Mouse (Mus musculus): ENCODE measurements at regions not wholly inside any gene's neighbourhood (a gene's known extent, or its start where the extent isn't known, plus 50 kb on each side); places are given as distances from the start of the nearest gene placed in this dataset.

- H3K4me3 ChIP-seq (ENCODE audit: control insufficient read depth in 1 of 2, insufficient read depth in 1 of 2, low read depth in 2 of 2, low read length in 2 of 2), result no peak overlapping the region
- TF ChIP-seq GATA1 (IDR thresholded peaks at IDR 0.05; ENCODE audit: low read depth, low read length) (no peak), RAD21 (IDR thresholded peaks at IDR 0.05; ENCODE audit: low read depth, low read length) (no peak), JUND (IDR thresholded peaks at IDR 0.05; ENCODE audit: low read depth, low read length) (no peak), MAX (IDR thresholded peaks at IDR 0.05; ENCODE audit: low read length) (no peak), ETS1 (IDR thresholded peaks at IDR 0.05; ENCODE audit: low read depth, low read length) (no peak)
- no peak for DNase-seq (ENCODE audit: low read depth, low spot score)
- H3K79me2 ChIP-seq (ENCODE audit: control insufficient read depth, insufficient read depth, low read length, poor library complexity), result no peaks in the 10 kb centered on the region
- no peaks in the 10 kb centered on the region for H3K4me1 ChIP-seq (ENCODE audit: control insufficient read depth in 1 of 2, insufficient read depth in 2 of 2, low read length in 2 of 2)
- H3K27ac ChIP-seq (ENCODE audit: control insufficient read depth, low read depth, low read length), result no peak overlapping the region
- no peaks in the 10 kb centered on the region for H3K9me3 ChIP-seq (replicated peaks; ENCODE audit: insufficient read depth, low read length)
- H3K36me3 ChIP-seq (ENCODE audit: control insufficient read depth in 1 of 2, insufficient read depth in 2 of 2, low read length in 2 of 2), result no peaks in the 10 kb centered on the region
- no peaks in the 10 kb centered on the region; a peak in 1 of 4 replicates for H3K27me3 ChIP-seq (ENCODE audit: control insufficient read depth in 1 of 2, insufficient read depth in 2 of 2, low read length in 2 of 2)
- H3K9ac ChIP-seq (ENCODE audit: control insufficient read depth, low read depth, low read length, poor library complexity, severe bottlenecking), result no peak overlapping the region
Measured at GRCm38 (mm10) chr11:111326915-111327314, 261.0 kb downstream of the Kcnj2 start.

- no peaks in the 10 kb centered on the region for H3K4me1 ChIP-seq (ENCODE audit: control insufficient read depth in 1 of 2, insufficient read depth in 2 of 2, low read length in 2 of 2)
- H3K36me3 ChIP-seq (ENCODE audit: control insufficient read depth in 1 of 2, insufficient read depth in 2 of 2, low read length in 2 of 2), result no peaks in the 10 kb centered on the region
- H3K9me3 ChIP-seq (replicated peaks; ENCODE audit: insufficient read depth, low read length), result no peaks in the 10 kb centered on the region
- TF ChIP-seq CTCF (IDR thresholded peaks at IDR 0.05 in 2 of 3, conservative IDR thresholded peaks at IDR 0.05 in 1 of 3; ENCODE audit: control insufficient read depth in 1 of 3, insufficient read depth in 1 of 3, low read depth in 2 of 3, low read length in 3 of 3, poor library complexity in 1 of 3, severe bottlenecking in 1 of 3) (no peak), GATA1 (IDR thresholded peaks at IDR 0.05; ENCODE audit: low read depth, low read length) (no peak), UBTF (IDR thresholded peaks at IDR 0.05; ENCODE audit: borderline replicate concordance, insufficient read depth, low read depth, low read length) (no peak), E2F4 (IDR thresholded peaks at IDR 0.05; ENCODE audit: borderline replicate concordance, low read depth, low read length) (no peak), MEF2A (IDR thresholded peaks at IDR 0.05; ENCODE audit: extremely low read depth, insufficient replicate concordance, low read depth, low read length, poor library complexity, severe bottlenecking) (no peak), NELFE (IDR thresholded peaks at IDR 0.05; ENCODE audit: low read depth, low read length) (no peak), TCF12 (IDR thresholded peaks at IDR 0.05; ENCODE audit: low read depth, low read length) (no peak), ETS1 (IDR thresholded peaks at IDR 0.05; ENCODE audit: low read depth, low read length) (no peak), HCFC1 (IDR thresholded peaks at IDR 0.05; ENCODE audit: low read depth, low read length) (no peak)
- H3K4me3 ChIP-seq (ENCODE audit: control insufficient read depth in 1 of 2, insufficient read depth in 1 of 2, low read depth in 2 of 2, low read length in 2 of 2), result no peak overlapping the region
- no peaks in the 10 kb centered on the region for H3K79me2 ChIP-seq (ENCODE audit: control insufficient read depth, insufficient read depth, low read length, poor library complexity)
- H3K27me3 ChIP-seq (ENCODE audit: control insufficient read depth in 1 of 2, insufficient read depth in 2 of 2, low read length in 2 of 2), result no peaks in the 10 kb centered on the region; a peak in 1 of 4 replicates
- no peak overlapping the region for H3K27ac ChIP-seq (ENCODE audit: control insufficient read depth, low read depth, low read length)
- DNase-seq (ENCODE audit: low read depth, low spot score), result no peak
- no peak overlapping the region for H3K9ac ChIP-seq (ENCODE audit: control insufficient read depth, low read depth, low read length, poor library complexity, severe bottlenecking)
Measured at GRCm38 (mm10) chr11:111328258-111328657, 262.3 kb downstream of the Kcnj2 start.

- DNase-seq (ENCODE audit: low read depth, low spot score), result no peak
- Histone ChIP-seq H3K79me2 (ENCODE audit: control insufficient read depth, insufficient read depth, low read length, poor library complexity) (no peaks in the 10 kb centered on the region), H3K4me1 (ENCODE audit: control insufficient read depth in 1 of 2, insufficient read depth in 2 of 2, low read length in 2 of 2) (no peaks in the 10 kb centered on the region), H3K36me3 (ENCODE audit: control insufficient read depth in 1 of 2, insufficient read depth in 2 of 2, low read length in 2 of 2) (no peaks in the 10 kb centered on the region), H3K4me3 (ENCODE audit: control insufficient read depth in 1 of 2, insufficient read depth in 1 of 2, low read depth in 2 of 2, low read length in 2 of 2) (no peak overlapping the region), H3K27ac (ENCODE audit: control insufficient read depth, low read depth, low read length) (no peak overlapping the region), H3K9ac (ENCODE audit: control insufficient read depth, low read depth, low read length, poor library complexity, severe bottlenecking) (no peak overlapping the region), H3K9me3 (replicated peaks; ENCODE audit: insufficient read depth, low read length) (no peaks in the 10 kb centered on the region), H3K27me3 (ENCODE audit: control insufficient read depth in 1 of 2, insufficient read depth in 2 of 2, low read length in 2 of 2) (no peaks in the 10 kb centered on the region)
- no peak for TF ChIP-seq E2F4 (IDR thresholded peaks at IDR 0.05; ENCODE audit: borderline replicate concordance, low read depth, low read length)
- TF ChIP-seq ETS1 (IDR thresholded peaks at IDR 0.05; ENCODE audit: low read depth, low read length), result no peak
- no peak for TF ChIP-seq SMC3 (IDR thresholded peaks at IDR 0.05; ENCODE audit: low read depth, low read length)
- TF ChIP-seq MYC (IDR thresholded peaks at IDR 0.05; ENCODE audit: low read depth, low read length), result no peak
- TF ChIP-seq POLR2A (IDR thresholded peaks at IDR 0.05; ENCODE audit: control insufficient read depth in 1 of 2, insufficient read depth in 1 of 2, low read depth in 1 of 2, low read length in 2 of 2, poor library complexity in 1 of 2), result no peak
- no peak for TF ChIP-seq TBP (IDR thresholded peaks at IDR 0.05; ENCODE audit: low read depth, low read length)
- no peak for TF ChIP-seq TAL1 (IDR thresholded peaks at IDR 0.05; ENCODE audit: low read length)
- TF ChIP-seq HCFC1 (IDR thresholded peaks at IDR 0.05; ENCODE audit: low read depth, low read length), result no peak
- no peak for TF ChIP-seq MEF2A (IDR thresholded peaks at IDR 0.05; ENCODE audit: extremely low read depth, insufficient replicate concordance, low read depth, low read length, poor library complexity, severe bottlenecking)
- TF ChIP-seq ELF1 (IDR thresholded peaks at IDR 0.05; ENCODE audit: low read depth, low read length), result no peak
- TF ChIP-seq SIN3A (IDR thresholded peaks at IDR 0.05; ENCODE audit: low read length), result no peak
- TF ChIP-seq ZKSCAN1 (IDR thresholded peaks at IDR 0.05; ENCODE audit: low read depth, low read length), result no peak
- TF ChIP-seq ZNF384 (IDR thresholded peaks at IDR 0.05; ENCODE audit: low read depth, low read length), result no peak
- no peak for TF ChIP-seq ZMIZ1 (IDR thresholded peaks at IDR 0.05; ENCODE audit: low read depth, low read length)
- TF ChIP-seq ZC3H11A (IDR thresholded peaks at IDR 0.05; ENCODE audit: low read depth, low read length), result no peak
Measured at GRCm38 (mm10) chr11:111331592-111331991, 265.6 kb downstream of the Kcnj2 start.
